Comparison of ENCODE assay signal across 8 mouse cellular contexts in genomic region chr5:142974598-142975121, GRCm38 (mm10). TPM values are rescaled to one million over a fixed set of nuclear protein-coding genes. Genes with fewer than 3 reads are reported as not detected.
DNase-seq lines count a peak whose midpoint lies in the region; ATAC-seq and TF ChIP-seq lines count a peak whose summit lies in the region.

No protein-coding gene starts in this region.

- peak overlapping the region; percentile 44 for H3K4me2 ChIP-seq in intestine, embryonic 15.5 days (replicated peaks)
- peak overlapping the region; percentile 3; the same call in 1 of the 2 replicates for H3K4me2 ChIP-seq in limb, embryonic 15.5 days
- peak overlapping the region; percentile 34 for H3K4me2 ChIP-seq in neural tube, embryonic 13.5 days

- H3K27me3 ChIP-seq in cerebellum, adult 2 months (ENCODE audit: control insufficient read depth, insufficient read depth, low read length), result no peaks in the 10 kb centered on the region
- H3K27me3 ChIP-seq in intestine, embryonic 15.5 days (replicated peaks), result no peaks in the 10 kb centered on the region
- no peaks in the 10 kb centered on the region for H3K27me3 ChIP-seq in limb, embryonic 15.5 days
- no peaks in the 10 kb centered on the region for H3K27me3 ChIP-seq in neural tube, embryonic 13.5 days

- H3K9ac ChIP-seq in intestine, embryonic 15.5 days, result no peak overlapping the region
- no peak overlapping the region for H3K9ac ChIP-seq in limb, embryonic 15.5 days
- H3K9ac ChIP-seq in neural tube, embryonic 13.5 days, result no peak overlapping the region

- TF ChIP-seq POLR2A in cerebellum, adult 2 months (IDR thresholded peaks at IDR 0.05; ENCODE audit: borderline replicate concordance, insufficient read depth, low read length), result no peak
- no peak for TF ChIP-seq POLR2A in brain, embryonic 14.5 days (IDR thresholded peaks at IDR 0.05; ENCODE audit: borderline replicate concordance, extremely low read depth, insufficient read depth, insufficient read length, poor library complexity, severe bottlenecking)

- WGBS in cerebellum, adult 2 months, result 5% methylated on average over 18 of the region's 18 CpGs
- WGBS in intestine, embryonic 15.5 days, result 21% methylated on average over 18 of the region's 18 CpGs
- WGBS in limb, embryonic 15.5 days, result 18% methylated on average over 18 of the region's 18 CpGs
- 9% methylated on average over 18 of the region's 18 CpGs for WGBS in neural tube, embryonic 13.5 days

- peak; percentile 39 to 46 for DNase-seq in cerebellum, adult 2 months
- peak; percentile 95 for DNase-seq in brain, embryonic 14.5 days (ENCODE audit: low read depth)
- peak; percentile 59 to 64 for DNase-seq in frontal cortex, postnatal 14 days (ENCODE audit: low spot score in 2 of 2)
- no peak for DNase-seq in ovary, postnatal 14 days (ENCODE audit: low spot score)

- H3K36me3 ChIP-seq in intestine, embryonic 15.5 days, result peaks cover 29% of the 10 kb centered on the region
- peaks cover 47% of the 10 kb centered on the region for H3K36me3 ChIP-seq in limb, embryonic 15.5 days
- H3K36me3 ChIP-seq in neural tube, embryonic 13.5 days, result peaks cover 48% of the 10 kb centered on the region

- no peak for TF ChIP-seq CTCF in cerebellum, adult 2 months (IDR thresholded peaks at IDR 0.05; ENCODE audit: borderline replicate concordance, insufficient read depth, low read depth, low read length)
- TF ChIP-seq CTCF in brain, embryonic 14.5 days (IDR thresholded peaks at IDR 0.05; ENCODE audit: borderline replicate concordance, extremely low read depth, insufficient read depth, insufficient read length), result no peak

- no peak; the same call in 1 of the 2 replicates for ATAC-seq in cerebellum, adult (ENCODE audit: insufficient number of reproducible peaks, low FRiP score, low TSS enrichment)
- ATAC-seq in intestine, embryonic 15.5 days, result peak; percentile 64
- ATAC-seq in limb, embryonic 15.5 days (ENCODE audit: insufficient number of reproducible peaks, low FRiP score, low TSS enrichment, low read depth), result peak; percentile 70
- ATAC-seq in neural tube, embryonic 13.5 days (ENCODE audit: low read depth), result peak; percentile 80

- H3K27ac ChIP-seq in cerebellum, adult 2 months (ENCODE audit: insufficient read depth, low read length), result no peak overlapping the region
- peak overlapping the region; percentile 18; the same call in 1 of the 2 replicates for H3K27ac ChIP-seq in intestine, embryonic 15.5 days
- peak overlapping the region; percentile 76 for H3K27ac ChIP-seq in limb, embryonic 15.5 days
- H3K27ac ChIP-seq in neural tube, embryonic 13.5 days (replicated peaks), result peak overlapping the region; percentile 74

- H3K4me3 ChIP-seq in cerebellum, adult 2 months (replicated peaks; ENCODE audit: insufficient read depth, low read depth, low read length), result no peak overlapping the region
- no peak overlapping the region for H3K4me3 ChIP-seq in intestine, embryonic 15.5 days (replicated peaks)
- no peak overlapping the region for H3K4me3 ChIP-seq in limb, embryonic 15.5 days
- H3K4me3 ChIP-seq in neural tube, embryonic 13.5 days, result no peak overlapping the region

- H3K9me3 ChIP-seq in intestine, embryonic 15.5 days, result no peaks in the 10 kb centered on the region
- H3K9me3 ChIP-seq in limb, embryonic 15.5 days, result no peaks in the 10 kb centered on the region
- no peaks in the 10 kb centered on the region for H3K9me3 ChIP-seq in neural tube, embryonic 13.5 days

- H3K4me1 ChIP-seq in cerebellum, adult 2 months (ENCODE audit: control insufficient read depth, insufficient read depth, low read length), result no peaks in the 10 kb centered on the region
- H3K4me1 ChIP-seq in intestine, embryonic 15.5 days (replicated peaks), result peaks cover 15% of the 10 kb centered on the region; the same call in 1 of the 2 replicates
- H3K4me1 ChIP-seq in limb, embryonic 15.5 days, result peaks cover 19% of the 10 kb centered on the region
- peaks cover 33% of the 10 kb centered on the region for H3K4me1 ChIP-seq in neural tube, embryonic 13.5 days (replicated peaks)

RNA-seq across cellular contexts. Expression of gene Fscn1, which starts 14.5 kb away (rescaled TPM):
- polyA plus RNA-seq in cerebellum, adult 2 months (2012; rRNA removed), result 110 and 115 TPM in 2 replicates
- polyA plus RNA-seq in brain, embryonic 14.5 days (2012; rRNA removed), result 634 and 658 TPM in 2 replicates
- 140 and 170 TPM in 2 replicates for polyA plus RNA-seq in intestine, embryonic 15.5 days (2015; fragmentation: Nextera tagmentation; extraction: Ambion mirVana)
- polyA plus RNA-seq in limb, embryonic 15.5 days (2015; fragmentation: Nextera tagmentation; extraction: Ambion mirVana), result 308 and 341 TPM in 2 replicates
- 517 and 659 TPM in 2 replicates for polyA plus RNA-seq in neural tube, embryonic 13.5 days (2015; fragmentation: Nextera tagmentation; extraction: Ambion mirVana)
